Mouse (Mus musculus): ENCODE results near the gene Leng9.

- TF ChIP-seq CTCF (IDR thresholded peaks at IDR 0.05; ENCODE audit: low read depth, low read length) (no peak), POLR2A (IDR thresholded peaks at IDR 0.05; ENCODE audit: insufficient read depth, low read length) (no peak), EP300 (IDR thresholded peaks at IDR 0.05; ENCODE audit: insufficient read depth, low read depth, low read length) (no peak)
Measured at GRCm38 (mm10) chr7:4103411-4103810, 46.8 kb downstream of the Leng9 start.

All from ES-Bruce4 (cell line).